Mouse (Mus musculus) small intestine, adult 2 months (tissue): ENCODE data around the gene Arhgap33. TPM values are rescaled to one million over a fixed set of nuclear protein-coding genes. Genes with fewer than 3 reads are reported as not detected.

Experiments used
- H3K27ac ChIP-seq: fragments of 200-500 bp; 2 replicates; pipeline ENCODE4 v1.5.1; 2012; ENCODE audit warnings: low read depth, low read length, control low read depth, inconsistent platforms; ENCODE audit not compliant: insufficient read depth
- H3K27me3 ChIP-seq: fragments of 200-500 bp; 2 replicates; pipeline ENCODE4 v1.6.1; 2012; ENCODE audit warnings: mild to moderate bottlenecking, moderate library complexity, low read length, inconsistent platforms; ENCODE audit not compliant: control insufficient read depth, insufficient read depth
- H3K36me3 ChIP-seq: fragments of 200-500 bp; 2 replicates; pipeline ENCODE4 v1.6.1; 2012; ENCODE audit warnings: mild to moderate bottlenecking, low read length, control low read depth, inconsistent platforms; ENCODE audit not compliant: control insufficient read depth, insufficient read depth
- H3K4me1 ChIP-seq: fragments of 200-500 bp; 2 replicates; pipeline ENCODE4 v1.6.1; 2012; ENCODE audit warnings: low read length, inconsistent platforms, mixed read lengths; ENCODE audit not compliant: control insufficient read depth, insufficient read depth, insufficient read length
- H3K4me3 ChIP-seq: fragments of 200-500 bp; 2 replicates; pipeline ENCODE4 v1.5.1; 2012; ENCODE audit warnings: low read depth, mild to moderate bottlenecking, control low read depth, inconsistent platforms, low read length, moderate library complexity
- CTCF ChIP-seq: fragments of 200-500 bp; IDR thresholded peaks from 2 replicates; pipeline ENCODE4 v1.5.1; 2012; ENCODE audit warnings: low read depth, mild to moderate bottlenecking, control low read depth, inconsistent platforms, low read length, moderate library complexity, mixed read lengths; ENCODE audit not compliant: insufficient replicate concordance, insufficient read length; ENCODE audit errors: extremely low read depth
- POLR2A ChIP-seq: fragments of 200-500 bp; IDR thresholded peaks from 2 replicates; pipeline ENCODE4 v1.6.1; 2012; ENCODE audit warnings: low read depth, mild to moderate bottlenecking, control low read depth, inconsistent platforms, low read length, moderate library complexity
- WGBS: fragments of 180-500 bp; shearing (Covaris S2); methylation state at CpG from one replicate; pipeline ENCODE4 v1.1.7; 2018; 5-methylcytosine and 5-hydroxymethylcytosine counted together
- polyA plus RNA-seq: library from polyadenylated mRNA; depleted of rRNA; stranded (reverse); fragments of >200 nt; gene quantifications from 2 replicates; pipeline ENCODE4 v1.2.3, GENCODE M21; 2012

Arhgap33 gene
- polyA plus RNA-seq, 1 experiment, result 12.0 TPM

DNA sequence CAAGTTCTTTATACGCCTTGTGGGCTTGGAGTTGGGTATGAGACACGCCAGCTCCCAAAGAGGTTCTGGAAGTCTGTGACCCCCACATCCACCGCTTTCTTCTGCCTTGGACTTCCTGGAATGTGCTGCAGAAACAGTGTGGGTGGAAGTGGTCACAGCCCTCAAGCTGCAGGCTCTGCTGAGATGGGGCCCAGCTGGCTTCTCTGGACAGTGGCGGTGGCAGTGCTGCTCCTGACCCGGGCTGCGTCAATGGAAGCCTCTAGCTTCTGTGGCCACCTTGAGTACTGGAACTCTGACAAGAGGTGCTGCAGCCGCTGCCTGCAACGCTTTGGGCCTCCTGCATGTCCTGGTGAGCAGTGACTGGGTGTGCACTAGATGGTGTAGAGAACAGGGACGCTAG lies 31.2 kb upstream of the Arhgap33 start:
- Histone ChIP-seq H3K27me3 (no peaks in the 10 kb centered on the region), H3K4me1 (peaks cover 4% of the 10 kb centered on the region; the same call in 1 of the 2 replicates), H3K27ac (no peak overlapping the region), H3K36me3 (peaks cover 33% of the 10 kb centered on the region), H3K4me3 (peak overlapping the region; percentile 10)
- WGBS, result 77% methylated on average over 9 of the region's 9 CpGs
- TF ChIP-seq CTCF (no peak), POLR2A (no peak)

DNA sequence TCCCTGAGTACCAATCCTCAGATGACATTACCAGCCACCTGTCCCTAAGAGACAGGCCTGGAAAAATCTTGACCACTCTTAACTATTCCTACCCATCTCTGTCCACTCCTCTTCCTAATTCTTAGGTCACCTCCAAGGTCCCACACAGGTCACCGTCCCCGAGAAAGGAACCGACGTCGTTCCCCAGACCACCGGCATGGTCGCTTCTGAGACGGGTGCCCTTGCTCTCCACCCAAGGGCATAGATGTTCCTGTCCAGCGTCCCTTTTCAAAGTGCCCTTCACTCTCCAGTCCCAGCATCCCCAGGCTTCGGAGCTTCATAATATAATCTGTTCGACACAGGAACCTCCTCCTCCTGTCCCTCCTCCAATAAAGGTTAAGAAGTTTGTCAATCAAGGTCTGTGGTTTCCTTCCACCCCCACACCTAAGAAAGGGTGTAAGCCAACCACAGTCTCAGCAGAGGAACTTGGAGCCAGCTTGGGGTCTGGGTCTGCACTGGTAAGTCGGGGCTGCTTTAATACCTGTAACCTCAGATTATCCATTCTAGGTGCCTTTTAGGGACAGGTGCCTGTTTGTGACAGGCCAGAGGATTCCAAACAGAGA lies 30.2 kb upstream of the Arhgap33 start, which contains the start of gene Igflr1:
Gene Igflr1 (plus strand): TSS at position 458 of the 602 bp plus-strand sequence.
- Histone ChIP-seq H3K4me1 (peaks cover 4% of the 10 kb centered on the region; the same call in 1 of the 2 replicates), H3K36me3 (peaks cover 23% of the 10 kb centered on the region), H3K4me3 (peak within 1 kb of the TSS; percentile 10), H3K27me3 (no peaks in the 10 kb centered on the region), H3K27ac (no peak within 1 kb of the TSS)
- 95% methylated on average over 12 of the region's 12 CpGs for WGBS
- no peak for TF ChIP-seq CTCF
- TF ChIP-seq POLR2A, result no peak

DNA sequence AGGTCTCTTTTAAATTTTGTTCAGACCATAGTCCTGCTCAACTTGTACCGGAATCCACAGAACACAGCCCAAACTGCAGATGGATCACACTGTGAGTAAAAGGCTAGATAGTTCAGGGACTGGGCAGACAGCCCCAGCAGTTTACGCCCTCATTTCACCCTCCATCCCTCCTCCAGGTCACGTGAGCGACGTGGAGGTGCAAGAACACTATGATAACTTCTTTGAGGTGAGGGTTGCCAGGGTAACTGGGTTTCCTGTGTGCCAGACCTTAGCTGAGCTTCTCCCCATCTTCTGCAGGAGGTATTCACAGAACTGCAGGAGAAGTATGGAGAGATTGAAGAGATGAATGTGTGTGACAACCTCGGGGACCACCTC lies 29.0 kb upstream of the Arhgap33 start:
- WGBS, result 14% methylated on average over 6 of the region's 6 CpGs
- Histone ChIP-seq H3K36me3 (peaks cover 13% of the 10 kb centered on the region), H3K4me3 (peak overlapping the region; percentile 88), H3K4me1 (peaks cover 5% of the 10 kb centered on the region; the same call in 1 of the 2 replicates), H3K27ac (peak overlapping the region; percentile 97; the same call in 1 of the 2 replicates), H3K27me3 (no peaks in the 10 kb centered on the region)
- TF ChIP-seq POLR2A (no peak), CTCF (no peak)

DNA sequence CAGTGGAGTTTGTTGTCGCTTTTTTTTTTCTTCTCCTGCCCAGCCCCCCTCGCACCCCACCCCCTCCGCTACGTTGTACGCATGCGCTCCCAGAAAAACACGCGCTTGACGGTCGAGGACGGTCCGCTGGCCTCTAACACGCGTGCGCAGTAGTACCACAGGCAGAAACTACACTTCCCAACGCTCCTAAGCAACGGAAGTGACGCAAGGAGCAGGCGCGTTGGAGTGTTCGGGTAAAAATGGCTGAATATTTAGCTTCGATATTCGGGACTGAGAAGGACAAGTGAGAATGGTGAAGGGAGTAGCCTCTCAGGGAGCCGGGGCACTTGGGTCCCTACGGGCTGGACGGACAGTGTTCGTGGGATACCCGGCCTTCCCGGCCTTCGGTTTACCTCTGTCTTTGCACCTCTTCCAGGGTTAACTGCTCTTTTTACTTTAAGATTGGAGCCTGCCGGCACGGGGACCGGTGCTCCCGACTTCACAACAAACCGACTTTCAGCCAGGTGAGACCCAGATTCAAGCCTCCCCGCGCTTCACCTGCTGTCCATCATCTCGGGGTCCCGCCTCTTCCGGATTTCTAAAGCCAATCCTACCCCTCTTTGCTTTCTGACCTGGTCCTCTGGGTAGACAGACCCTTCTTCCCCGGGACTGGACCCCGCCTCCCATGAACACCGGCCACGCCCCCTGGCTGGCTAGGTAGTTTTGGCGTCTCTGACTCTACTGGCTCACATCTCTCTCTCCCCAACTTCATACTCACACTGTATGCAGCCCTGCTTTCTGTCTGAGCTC lies 28.5 kb upstream of the Arhgap33 start, which contains the start of the genes U2af1l4, Gm49396 and Psenen:
Gene U2af1l4 (plus strand): TSS at position 185 of the 789 bp plus-strand sequence.
Gene Gm49396 (plus strand): TSS at position 228 of the 789 bp plus-strand sequence.
Gene Psenen (minus strand): TSS at position 511 of the 789 bp plus-strand sequence.
- no peak for TF ChIP-seq CTCF
- TF ChIP-seq POLR2A, result no peak; the same call in 1 of the 2 replicates
- H3K4me1 ChIP-seq, result peaks cover 9% of the 10 kb centered on the region; the same call in 1 of the 2 replicates
- H3K27ac ChIP-seq, result peak within 1 kb of the TSS; percentile 97
- WGBS, result under 1% methylated on average over 45 of the region's 45 CpGs
- peaks cover 12% of the 10 kb centered on the region for H3K36me3 ChIP-seq
- no peaks in the 10 kb centered on the region for H3K27me3 ChIP-seq
- peak within 1 kb of the TSS; percentile 88 for H3K4me3 ChIP-seq

DNA sequence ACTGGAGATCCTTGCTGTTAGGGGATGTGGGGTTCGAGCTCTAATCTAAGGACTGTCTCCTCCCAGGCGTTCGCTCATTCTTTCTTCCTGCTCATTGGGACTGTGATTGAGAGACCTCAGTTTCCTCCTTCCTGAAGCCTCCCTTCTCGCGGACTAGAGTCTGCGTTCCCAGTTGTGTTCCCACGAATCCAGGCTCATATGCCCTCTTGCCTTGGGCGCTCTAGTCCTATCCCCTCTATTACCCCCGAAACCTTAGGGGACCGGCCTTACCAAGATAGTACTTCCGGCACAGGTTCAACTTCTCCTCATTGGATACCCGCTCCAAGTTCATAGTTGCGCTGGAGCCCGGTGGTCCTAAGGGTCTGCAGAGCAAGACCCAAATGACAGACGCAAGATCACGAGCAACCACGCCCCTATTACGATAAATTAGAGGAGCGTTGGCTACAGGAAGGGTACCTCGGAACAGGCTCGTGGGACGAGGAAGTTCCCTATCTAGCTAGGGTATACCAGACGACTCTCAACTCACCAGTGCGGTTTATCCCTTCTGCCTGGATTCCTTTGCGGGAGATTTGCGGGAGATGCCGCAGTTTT lies 27.8 kb upstream of the Arhgap33 start:
- Histone ChIP-seq H3K4me3 (peak overlapping the region; percentile 88), H3K27ac (peak overlapping the region; percentile 80), H3K36me3 (peaks cover 8% of the 10 kb centered on the region), H3K4me1 (peaks cover 9% of the 10 kb centered on the region; the same call in 1 of the 2 replicates), H3K27me3 (no peaks in the 10 kb centered on the region)
- under 1% methylated on average over 27 of the region's 27 CpGs for WGBS
- 0 out of 2 replicates have a peak, but pooled peaks have one; percentile 24 for TF ChIP-seq POLR2A
- TF ChIP-seq CTCF, result no peak

DNA sequence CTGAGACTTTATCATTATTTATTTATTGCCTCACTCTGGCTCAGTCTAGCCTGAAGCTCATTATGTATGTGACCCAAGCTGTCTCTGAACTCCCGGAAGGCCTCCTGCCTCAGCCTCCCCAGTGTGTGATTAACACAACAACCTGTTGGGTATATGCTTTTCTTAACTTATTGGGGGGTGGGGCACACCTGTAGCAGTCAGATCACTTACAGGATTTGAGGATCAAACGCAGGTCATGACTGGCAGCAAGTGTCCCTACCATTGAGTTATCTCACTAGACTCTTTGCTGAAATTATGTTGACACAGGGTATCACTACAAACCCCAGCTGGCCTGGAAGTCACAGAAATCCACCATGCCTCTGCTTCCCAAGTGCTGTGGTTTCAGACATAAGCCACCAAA lies 25.4 kb upstream of the Arhgap33 start:
- no peaks in the 10 kb centered on the region for H3K27me3 ChIP-seq
- H3K4me1 ChIP-seq, result peaks cover 9% of the 10 kb centered on the region; the same call in 1 of the 2 replicates
- no peak overlapping the region for H3K27ac ChIP-seq
- no peak for TF ChIP-seq CTCF
- TF ChIP-seq POLR2A, result no peak
- WGBS, result 43% methylated on average over 2 of the region's 2 CpGs
- peaks cover 22% of the 10 kb centered on the region for H3K36me3 ChIP-seq
- no peak overlapping the region for H3K4me3 ChIP-seq
